Mouse (Mus musculus) embryonic fibroblast, embryonic 13.5 days (primary cell): ENCODE data around the gene Sema4a.
A peak's percentile ranks its signal among the peaks of the same experiment; 100 is the strongest.

ENCODE experiments used
- CTCF ChIP-seq: IDR thresholded peaks from 2 replicates; pipeline ENCODE4 v1.5.1; 2011; ENCODE audit warnings: mild to moderate bottlenecking, control low read depth, low read length, moderate library complexity, borderline replicate concordance; ENCODE audit not compliant: insufficient read depth
- POLR2A ChIP-seq: IDR thresholded peaks from 2 replicates; pipeline ENCODE4 v1.6.1; 2011; ENCODE audit warnings: low read depth, mild to moderate bottlenecking, control low read depth, low read length, moderate library complexity

- TF ChIP-seq POLR2A: 0 out of 2 replicates have a peak, but pooled peaks have one; percentile 27
- no peak for TF ChIP-seq CTCF
These were observed 33.0 kb upstream of the Sema4a start for GRCm38 (mm10) chr3:88493706-88494582.
